Mouse (Mus musculus) forebrain, embryonic 13.5 days (tissue): ENCODE measurements around the gene Kif21a. TPM values are rescaled to one million over a fixed set of nuclear protein-coding genes. Genes with fewer than 3 reads are reported as not detected.

ENCODE experiments used
- ATAC-seq: fragments of 200-750 bp; cut with Nextera tagmentation; 2 replicates; pipeline ENCODE4 v1.8.0; 2017
- H3K27ac ChIP-seq: fragments of 300-500 bp; sonication (generic); 2 replicates; pipeline ENCODE4 v1.5.1; 2015; ENCODE audit warnings: inconsistent platforms, mild to moderate bottlenecking, moderate library complexity
- H3K27me3 ChIP-seq: fragments of 300-500 bp; sonication (generic); 2 replicates; pipeline ENCODE4 v1.6.1; 2015; ENCODE audit warnings: mild to moderate bottlenecking, inconsistent platforms
- H3K36me3 ChIP-seq: fragments of 300-500 bp; sonication (generic); 2 replicates; pipeline ENCODE4 v1.6.1; 2015; ENCODE audit warnings: mild to moderate bottlenecking, inconsistent platforms; ENCODE audit not compliant: poor library complexity, severe bottlenecking
- H3K4me1 ChIP-seq: fragments of 300-500 bp; sonication (generic); 2 replicates; pipeline ENCODE4 v1.6.1; 2015; ENCODE audit warnings: inconsistent platforms
- H3K4me2 ChIP-seq: fragments of 300-500 bp; sonication (generic); 2 replicates; pipeline ENCODE4 v1.6.1; 2015; ENCODE audit warnings: inconsistent platforms, mild to moderate bottlenecking, moderate library complexity
- H3K4me3 ChIP-seq: fragments of 300-500 bp; sonication (generic); 2 replicates; pipeline ENCODE4 v1.5.1; 2015; ENCODE audit warnings: mild to moderate bottlenecking, inconsistent platforms
- H3K9ac ChIP-seq: fragments of 300-500 bp; sonication (generic); 2 replicates; pipeline ENCODE4 v1.6.1; 2015; ENCODE audit warnings: mild to moderate bottlenecking, inconsistent platforms
- H3K9me3 ChIP-seq: fragments of 300-500 bp; sonication (generic); replicated peaks from 2 replicates; pipeline ENCODE4 v1.6.1; 2016; ENCODE audit warnings: inconsistent platforms
- WGBS: fragments of 180-500 bp; shearing (Covaris S2); methylation state at CpG from one replicate; pipeline ENCODE4 v1.1.7; 2015; 5-methylcytosine and 5-hydroxymethylcytosine counted together
- polyA plus RNA-seq: library from polyadenylated mRNA; unstranded; fragments of >200 nt; fragmentation: Nextera tagmentation; extraction: Ambion mirVana; gene quantifications from 2 replicates; pipeline ENCODE4 v1.2.1, GENCODE M21; 2015

The Kif21a gene
- 54.9 and 56.4 TPM in 2 replicates for polyA plus RNA-seq

GRCm38 (mm10) chr15:91049496-91050441 is at the start of gene Kif21a:
Gene Kif21a, minus strand, starts transcription at chr15:91049948.
- peak within 1 kb of the TSS; percentile 100 for H3K27ac ChIP-seq
- no peaks in the 10 kb centered on the region for H3K27me3 ChIP-seq
- no peaks in the 10 kb centered on the region for H3K9me3 ChIP-seq
- ATAC-seq, result peak; percentile 90
- peak within 1 kb of the TSS; percentile 91 for H3K4me3 ChIP-seq
- no peaks in the 10 kb centered on the region for H3K36me3 ChIP-seq
- H3K4me1 ChIP-seq, result peaks cover 51% of the 10 kb centered on the region
- peak within 1 kb of the TSS; percentile 99 for H3K9ac ChIP-seq
- peak within 1 kb of the TSS; percentile 69 for H3K4me2 ChIP-seq
- WGBS, result under 1% methylated on average over 69 of the region's 89 CpGs

DNA sequence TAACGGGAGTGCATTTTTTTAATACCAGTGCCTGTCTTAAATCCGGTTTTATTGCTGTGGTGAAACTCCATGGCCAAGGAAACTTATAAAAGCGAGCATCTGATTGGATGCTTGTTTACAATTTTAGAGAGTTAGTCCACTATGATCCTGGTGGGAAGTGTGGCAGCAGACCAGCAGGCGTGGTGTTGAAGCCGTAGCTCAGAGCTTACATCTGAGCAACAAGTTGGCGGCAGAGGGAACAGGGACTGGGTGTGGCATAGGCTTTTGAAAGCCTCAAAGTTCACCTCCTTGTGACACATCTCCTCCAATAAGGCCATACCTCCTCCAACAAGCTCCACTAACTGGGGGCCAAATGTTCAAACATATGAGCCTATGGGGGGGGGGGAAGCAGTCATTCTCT is 46.9 kb upstream of the Kif21a start:
- Histone ChIP-seq H3K4me3 (no peak overlapping the region), H3K4me1 (peaks cover 7% of the 10 kb centered on the region), H3K27me3 (no peaks in the 10 kb centered on the region), H3K9ac (no peak overlapping the region), H3K4me2 (no peak overlapping the region), H3K9me3 (no peaks in the 10 kb centered on the region), H3K27ac (no peak overlapping the region), H3K36me3 (no peaks in the 10 kb centered on the region)
- 90% methylated on average over 6 of the region's 6 CpGs for WGBS
- ATAC-seq, result no peak

- Histone ChIP-seq H3K4me3 (no peak overlapping the region), H3K9ac (no peak overlapping the region), H3K27ac (no peak overlapping the region), H3K4me2 (no peak overlapping the region), H3K9me3 (no peaks in the 10 kb centered on the region), H3K4me1 (peaks cover 7% of the 10 kb centered on the region), H3K36me3 (no peaks in the 10 kb centered on the region), H3K27me3 (no peaks in the 10 kb centered on the region)
- WGBS, result 61% methylated on average over 7 of the region's 7 CpGs
- ATAC-seq, result no peak
Measured at GRCm38 (mm10) chr15:91089427-91089826, 39.7 kb upstream of the Kif21a start.

- H3K36me3 ChIP-seq, result no peaks in the 10 kb centered on the region
- ATAC-seq, result no peak
- no peak overlapping the region for H3K4me3 ChIP-seq
- no peaks in the 10 kb centered on the region for H3K9me3 ChIP-seq
- H3K4me1 ChIP-seq, result peaks cover 7% of the 10 kb centered on the region
- H3K27me3 ChIP-seq, result no peaks in the 10 kb centered on the region
- no peak overlapping the region for H3K4me2 ChIP-seq
- H3K27ac ChIP-seq, result no peak overlapping the region
- 91% methylated on average over 12 of the region's 12 CpGs for WGBS
- H3K9ac ChIP-seq, result no peak overlapping the region
Measured at GRCm38 (mm10) chr15:91088071-91088470, 38.3 kb upstream of the Kif21a start.

GRCm38 (mm10) chr15:91077457-91078410 is 28.0 kb upstream of the Kif21a start:
- WGBS, result 14% methylated on average over 15 of the region's 15 CpGs
- Histone ChIP-seq H3K4me3 (no peak overlapping the region), H3K27ac (peak overlapping the region; percentile 14; the same call in 1 of the 2 replicates), H3K9ac (no peak overlapping the region), H3K4me2 (peak overlapping the region; percentile 5; the same call in 1 of the 2 replicates), H3K9me3 (no peaks in the 10 kb centered on the region), H3K4me1 (peaks cover 14% of the 10 kb centered on the region), H3K27me3 (no peaks in the 10 kb centered on the region), H3K36me3 (no peaks in the 10 kb centered on the region)
- ATAC-seq, result peak; percentile 74; the same call in 1 of the 2 replicates

GRCm38 (mm10) chr15:91072440-91072839 is 22.7 kb upstream of the Kif21a start:
- H3K4me3 ChIP-seq, result no peak overlapping the region
- H3K36me3 ChIP-seq, result no peaks in the 10 kb centered on the region
- no peak for ATAC-seq
- H3K9ac ChIP-seq, result no peak overlapping the region
- no peaks in the 10 kb centered on the region for H3K27me3 ChIP-seq
- H3K9me3 ChIP-seq, result no peaks in the 10 kb centered on the region
- no peak overlapping the region for H3K27ac ChIP-seq
- 96% methylated on average over 1 of the region's 1 CpGs for WGBS
- no peak overlapping the region for H3K4me2 ChIP-seq
- H3K4me1 ChIP-seq, result peaks cover 2% of the 10 kb centered on the region; the same call in 1 of the 2 replicates

GRCm38 (mm10) chr15:91064310-91064826 is 14.6 kb upstream of the Kif21a start:
- H3K27ac ChIP-seq, result 0 out of 2 replicates have a peak overlapping the region, but pooled peaks have one; percentile 3
- H3K4me2 ChIP-seq, result no peak overlapping the region
- 90% methylated on average over 12 of the region's 12 CpGs for WGBS

DNA sequence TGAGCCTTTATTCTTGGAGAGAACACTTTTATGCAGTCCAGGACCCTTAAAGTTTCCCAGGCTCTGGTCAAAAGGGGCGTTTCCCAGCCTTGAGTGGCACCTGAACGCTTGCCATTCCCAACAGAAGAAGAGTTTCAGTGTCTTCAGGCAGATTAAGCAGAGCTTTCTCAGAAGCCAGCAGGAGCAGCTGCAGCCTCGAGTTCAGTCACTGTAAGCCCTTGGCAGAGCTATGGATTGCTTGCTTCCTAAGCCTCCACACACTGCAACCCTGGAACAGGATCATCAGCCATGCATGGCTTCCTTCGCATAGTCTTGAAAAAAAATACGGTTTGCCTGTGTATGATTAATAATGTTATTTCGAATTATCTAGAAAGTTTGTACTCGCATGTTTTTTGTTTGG is 14.1 kb upstream of the Kif21a start:
- H3K4me2 ChIP-seq, result no peak overlapping the region
- no peaks in the 10 kb centered on the region for H3K36me3 ChIP-seq
- H3K4me1 ChIP-seq, result peaks cover 16% of the 10 kb centered on the region
- H3K27me3 ChIP-seq, result no peaks in the 10 kb centered on the region
- H3K9ac ChIP-seq, result no peak overlapping the region
- H3K4me3 ChIP-seq, result no peak overlapping the region
- ATAC-seq, result peak; percentile 87
- H3K9me3 ChIP-seq, result peaks cover 11% of the 10 kb centered on the region; the same call in 1 of the 2 replicates
- 50% methylated on average over 7 of the region's 7 CpGs for WGBS
- H3K27ac ChIP-seq, result no peak overlapping the region

More at GRCm38 (mm10) chr15:91064310-91064826, 14.6 kb upstream of the Kif21a start:
- ATAC-seq, result 0 out of 2 replicates have a peak, but pooled peaks have one; percentile 50
- no peaks in the 10 kb centered on the region for H3K36me3 ChIP-seq
- peaks cover 14% of the 10 kb centered on the region for H3K4me1 ChIP-seq
- no peak overlapping the region for H3K9ac ChIP-seq
- no peak overlapping the region for H3K4me3 ChIP-seq
- H3K9me3 ChIP-seq, result peaks cover 11% of the 10 kb centered on the region; the same call in 1 of the 2 replicates
- H3K27me3 ChIP-seq, result no peaks in the 10 kb centered on the region

GRCm38 (mm10) chr15:91056866-91057342 is 7.2 kb upstream of the Kif21a start:
- no peak overlapping the region for H3K4me3 ChIP-seq
- H3K36me3 ChIP-seq, result no peaks in the 10 kb centered on the region
- WGBS, result 56% methylated on average over 3 of the region's 3 CpGs
- H3K9ac ChIP-seq, result no peak overlapping the region
- H3K4me2 ChIP-seq, result no peak overlapping the region
- peaks cover 11% of the 10 kb centered on the region; the same call in 1 of the 2 replicates for H3K9me3 ChIP-seq
- peak; percentile 10; the same call in 1 of the 2 replicates for ATAC-seq
- no peaks in the 10 kb centered on the region for H3K27me3 ChIP-seq
- peak overlapping the region; percentile 73 for H3K27ac ChIP-seq
- peaks cover 49% of the 10 kb centered on the region for H3K4me1 ChIP-seq

GRCm38 (mm10) chr15:91056176-91056865 is 6.6 kb upstream of the Kif21a start:
- H3K27me3 ChIP-seq, result no peaks in the 10 kb centered on the region
- ATAC-seq, result peak; percentile 95
- no peaks in the 10 kb centered on the region for H3K36me3 ChIP-seq
- H3K4me3 ChIP-seq, result no peak overlapping the region
- peaks cover 55% of the 10 kb centered on the region for H3K4me1 ChIP-seq
- H3K9ac ChIP-seq, result no peak overlapping the region
- H3K9me3 ChIP-seq, result peaks cover 10% of the 10 kb centered on the region; the same call in 1 of the 2 replicates
- 13% methylated on average over 5 of the region's 5 CpGs for WGBS
- peak overlapping the region; percentile 73 for H3K27ac ChIP-seq
- H3K4me2 ChIP-seq, result no peak overlapping the region
